24 mouse cellular contexts compared by ENCODE assay signal in genomic region chr3:136738914-136739313, GRCm38 (mm10).
"Had no signal": no experiment of that assay in that cellular context is flagged by ENCODE, and none has a peak within 500 bp of the region (broad histone marks: within the 10 kb centered on the region; RNA-seq: fewer than 3 reads in every experiment).

No protein-coding gene starts in this region.

- DNase-seq: gastrocnemius, adult 2 months; gastrocnemius, postnatal 10 days; gastrocnemius, postnatal 25 days; heart, adult 18-20 months; heart, postnatal 10 days; heart, postnatal 4 days; kidney, adult 18-20 months; kidney, adult 8-10 months; kidney, postnatal 10 days; kidney, postnatal 25 days; kidney, postnatal 4 days had no signal

- H3K9ac ChIP-seq: heart, embryonic 12.5 days; hindbrain, embryonic 12.5 days; hindbrain, embryonic 14.5 days; intestine, embryonic 15.5 days; limb, embryonic 12.5 days had no signal

- H3K4me1 ChIP-seq: intestine, embryonic 15.5 days had no signal

- H3K27me3 ChIP-seq: heart, embryonic 12.5 days; hindbrain, embryonic 12.5 days; intestine, embryonic 15.5 days; limb, embryonic 12.5 days had no signal

- H3K4me2 ChIP-seq: heart, embryonic 12.5 days; hindbrain, embryonic 12.5 days; hindbrain, embryonic 14.5 days; intestine, embryonic 15.5 days; limb, embryonic 12.5 days had no signal

- H3K27ac ChIP-seq: gastrocnemius, adult 2 months; heart, embryonic 10.5 days; hindbrain, embryonic 10.5 days; hindbrain, embryonic 12.5 days; hindbrain, embryonic 14.5 days; intestine, embryonic 15.5 days; layer of hippocampus, adult 2 months; left cerebral cortex, adult 2 months; limb, embryonic 10.5 days; limb, embryonic 12.5 days had no signal

- H3K4me3 ChIP-seq: gastrocnemius, adult 2 months; heart, embryonic 10.5 days; heart, embryonic 12.5 days; hindbrain, embryonic 10.5 days; hindbrain, embryonic 12.5 days; intestine, embryonic 15.5 days; layer of hippocampus, adult 2 months; left cerebral cortex, adult 2 months; limb, embryonic 10.5 days; limb, embryonic 12.5 days had no signal

- H3K9me3 ChIP-seq: heart, embryonic 10.5 days; heart, embryonic 12.5 days; hindbrain, embryonic 10.5 days; hindbrain, embryonic 12.5 days; intestine, embryonic 15.5 days; limb, embryonic 10.5 days; limb, embryonic 12.5 days had no signal

- ATAC-seq: hindbrain, embryonic 16.5 days; inflammation-experienced regulatory T-cells, adult 6 months; intestine, embryonic 15.5 days; intestine, postnatal 0 days had no signal

- H3K36me3 ChIP-seq: heart, embryonic 10.5 days; heart, embryonic 12.5 days; hindbrain, embryonic 10.5 days; hindbrain, embryonic 12.5 days; intestine, embryonic 15.5 days; limb, embryonic 10.5 days; limb, embryonic 12.5 days had no signal
